Mouse (Mus musculus): Measurements from ENCODE around the gene Galt. TPM values are rescaled to one million over a fixed set of nuclear protein-coding genes. Genes with fewer than 3 reads are reported as not detected.

The Galt gene
- polyA plus RNA-seq, 1 experiment, result 276 TPM

- H3K4me3 ChIP-seq (ENCODE audit: insufficient read depth, low read length), result peak overlapping the region; percentile 85; the same call in 1 of the 2 replicates
These were observed 40.8 kb upstream of the Galt start for GRCm38 (mm10) chr4:41714276-41714675.

DNA sequence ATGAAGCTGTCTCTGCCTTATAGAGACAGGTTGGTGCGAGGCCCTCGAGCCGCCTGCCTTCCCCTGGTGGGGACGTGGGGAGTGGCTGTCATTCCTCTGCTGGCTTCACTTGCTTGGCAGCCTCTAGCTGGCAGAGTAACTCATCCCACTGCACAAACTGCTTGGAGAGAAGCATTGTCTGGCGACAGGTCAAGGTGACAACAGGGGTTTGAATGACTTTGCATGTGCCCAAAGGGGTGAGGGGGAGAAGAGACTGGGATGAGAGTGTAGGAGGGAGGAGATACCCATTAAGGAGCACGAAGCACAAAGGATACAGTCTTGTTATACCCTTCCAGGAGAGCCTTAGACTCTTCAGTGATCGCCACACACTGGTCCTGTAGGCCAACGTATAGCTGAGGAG is 39.9 kb upstream of the Galt start:
- no peak for TF ChIP-seq POLR2A (IDR thresholded peaks at IDR 0.05; ENCODE audit: extremely low read depth, insufficient read depth, low read length)
- TF ChIP-seq CTCF (IDR thresholded peaks at IDR 0.05; ENCODE audit: extremely low read depth, insufficient read depth, low read length), result no peak
- H3K27ac ChIP-seq (ENCODE audit: insufficient read depth, low read length), result no peak overlapping the region

More at GRCm38 (mm10) chr4:41714276-41714675, 40.8 kb upstream of the Galt start:
- Histone ChIP-seq H3K4me1 (ENCODE audit: control insufficient read depth, insufficient read depth, low read length) (peaks cover 4% of the 10 kb centered on the region; the same call in 1 of the 2 replicates), H3K27ac (ENCODE audit: insufficient read depth, low read length) (no peak overlapping the region)
- peak; percentile 83 for TF ChIP-seq CTCF (IDR thresholded peaks at IDR 0.05; ENCODE audit: extremely low read depth, insufficient read depth, low read length)
- TF ChIP-seq POLR2A (IDR thresholded peaks at IDR 0.05; ENCODE audit: extremely low read depth, insufficient read depth, low read length), result peak; percentile 22; the same call in 1 of the 2 replicates

DNA sequence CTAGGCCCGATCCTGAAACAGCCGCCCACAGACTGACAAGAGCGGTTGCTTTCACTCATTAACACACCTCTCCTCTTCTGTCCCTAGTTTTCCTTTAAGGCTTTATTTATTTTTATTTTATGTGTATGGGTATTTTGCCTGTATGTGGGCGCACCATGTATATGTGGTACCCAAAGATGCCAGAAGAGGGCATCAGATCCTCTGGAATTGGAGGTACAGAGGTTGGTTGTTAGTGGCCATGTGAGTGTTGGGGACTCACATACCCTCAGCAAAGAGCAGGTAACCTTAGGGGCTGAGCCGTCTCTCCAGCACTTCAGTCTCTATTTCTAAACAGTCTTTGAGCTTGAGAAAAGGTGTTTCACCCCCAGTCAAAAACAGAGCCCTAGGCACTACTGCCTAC is 39.4 kb upstream of the Galt start:
- no peak overlapping the region for H3K4me3 ChIP-seq (ENCODE audit: insufficient read depth, low read length)
- H3K27ac ChIP-seq (ENCODE audit: insufficient read depth, low read length), result no peak overlapping the region
- TF ChIP-seq CTCF (IDR thresholded peaks at IDR 0.05; ENCODE audit: extremely low read depth, insufficient read depth, low read length) (peak; percentile 51), POLR2A (IDR thresholded peaks at IDR 0.05; ENCODE audit: extremely low read depth, insufficient read depth, low read length) (no peak)
- peaks cover 4% of the 10 kb centered on the region; the same call in 1 of the 2 replicates for H3K4me1 ChIP-seq (ENCODE audit: control insufficient read depth, insufficient read depth, low read length)

More for the DNA sequence above, 39.9 kb upstream of the Galt start:
- Histone ChIP-seq H3K4me3 (ENCODE audit: insufficient read depth, low read length) (no peak overlapping the region), H3K4me1 (ENCODE audit: control insufficient read depth, insufficient read depth, low read length) (peaks cover 4% of the 10 kb centered on the region; the same call in 1 of the 2 replicates)

DNA sequence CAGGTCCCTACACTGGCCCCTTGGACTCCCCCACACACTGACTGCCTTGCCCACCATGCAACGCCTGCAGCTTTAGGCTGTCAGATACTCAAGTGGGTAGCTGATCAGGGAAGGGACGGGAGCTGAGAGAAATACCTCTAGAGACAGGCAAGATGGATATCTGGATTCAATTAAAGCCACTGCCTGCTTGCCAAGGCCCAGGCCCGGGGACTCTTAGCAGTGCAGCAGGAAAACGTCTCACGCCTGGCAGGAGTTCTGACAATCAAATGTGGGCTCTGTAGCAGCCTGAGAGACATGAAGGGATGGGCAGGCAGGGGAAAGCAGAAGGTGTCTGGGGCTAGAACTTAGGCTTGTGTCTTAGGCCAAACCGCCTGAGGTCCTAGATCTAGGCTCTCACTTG is 38.2 kb upstream of the Galt start:
- Histone ChIP-seq H3K27ac (ENCODE audit: insufficient read depth, low read length) (no peak overlapping the region), H3K4me1 (ENCODE audit: control insufficient read depth, insufficient read depth, low read length) (peaks cover 6% of the 10 kb centered on the region; the same call in 1 of the 2 replicates), H3K4me3 (ENCODE audit: insufficient read depth, low read length) (no peak overlapping the region)
- TF ChIP-seq POLR2A (IDR thresholded peaks at IDR 0.05; ENCODE audit: extremely low read depth, insufficient read depth, low read length) (no peak), CTCF (IDR thresholded peaks at IDR 0.05; ENCODE audit: extremely low read depth, insufficient read depth, low read length) (no peak)

GRCm38 (mm10) chr4:41722918-41723351 is 32.1 kb upstream of the Galt start, which contains the start of gene Dctn3:
Gene Dctn3 (minus strand): TSS chr4:41723170.
- no peak within 1 kb of the TSS for H3K27ac ChIP-seq (ENCODE audit: insufficient read depth, low read length)
- peak within 1 kb of the TSS; percentile 86 for H3K4me3 ChIP-seq (ENCODE audit: insufficient read depth, low read length)
- TF ChIP-seq POLR2A (IDR thresholded peaks at IDR 0.05; ENCODE audit: extremely low read depth, insufficient read depth, low read length) (peak; percentile 96), CTCF (IDR thresholded peaks at IDR 0.05; ENCODE audit: extremely low read depth, insufficient read depth, low read length) (no peak)
- peaks cover 5% of the 10 kb centered on the region; the same call in 1 of the 2 replicates for H3K4me1 ChIP-seq (ENCODE audit: control insufficient read depth, insufficient read depth, low read length)

DNA sequence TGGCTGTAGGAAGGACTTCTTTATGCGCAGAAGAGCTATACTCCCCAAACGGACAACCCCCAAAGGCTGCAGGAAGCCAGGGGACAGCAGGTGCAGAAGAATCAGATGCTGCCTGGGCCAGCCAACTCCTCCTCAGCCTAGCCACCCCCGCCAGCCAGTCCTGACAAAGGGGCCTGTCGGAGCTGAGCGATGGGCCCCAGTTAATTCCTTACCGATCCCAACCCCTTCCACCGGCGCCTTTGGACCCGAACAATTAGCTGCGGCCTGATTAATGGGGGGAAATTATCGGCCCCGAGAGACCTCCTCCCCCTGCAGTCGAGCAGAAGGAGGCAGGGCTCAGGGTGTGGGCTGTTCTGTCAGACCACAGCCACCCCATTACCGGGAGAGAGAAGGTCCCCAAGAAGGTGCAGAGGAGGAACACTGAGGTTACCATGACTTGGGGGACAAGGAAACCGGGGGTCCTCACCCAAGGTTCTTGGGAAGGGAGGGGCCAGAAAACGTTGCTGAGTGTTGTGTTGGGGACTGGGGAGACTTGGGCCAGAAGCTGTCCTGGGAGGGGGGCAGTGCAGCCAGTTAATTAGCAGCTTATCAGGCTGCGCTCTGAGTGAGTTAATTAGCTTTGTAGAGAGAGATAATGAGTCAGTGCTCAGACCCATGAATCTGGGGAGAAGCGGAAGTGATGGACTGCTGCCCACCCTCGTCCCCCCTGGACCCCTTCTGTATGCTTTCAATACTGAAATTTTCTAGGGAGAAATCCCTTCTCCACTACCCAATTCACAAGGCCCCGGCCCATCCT is 28.0 kb upstream of the Galt start:
- peaks cover 2% of the 10 kb centered on the region; the same call in 1 of the 2 replicates for H3K4me1 ChIP-seq (ENCODE audit: control insufficient read depth, insufficient read depth, low read length)
- H3K27ac ChIP-seq (ENCODE audit: insufficient read depth, low read length), result no peak overlapping the region
- no peak for TF ChIP-seq POLR2A (IDR thresholded peaks at IDR 0.05; ENCODE audit: extremely low read depth, insufficient read depth, low read length)
- TF ChIP-seq CTCF (IDR thresholded peaks at IDR 0.05; ENCODE audit: extremely low read depth, insufficient read depth, low read length), result no peak
- no peak overlapping the region for H3K4me3 ChIP-seq (ENCODE audit: insufficient read depth, low read length)

- Histone ChIP-seq H3K4me1 (ENCODE audit: control insufficient read depth, insufficient read depth, low read length) (no peaks in the 10 kb centered on the region), H3K4me3 (ENCODE audit: insufficient read depth, low read length) (no peak within 1 kb of the TSS), H3K27ac (ENCODE audit: insufficient read depth, low read length) (no peak within 1 kb of the TSS)
- TF ChIP-seq POLR2A (IDR thresholded peaks at IDR 0.05; ENCODE audit: extremely low read depth, insufficient read depth, low read length) (no peak), CTCF (IDR thresholded peaks at IDR 0.05; ENCODE audit: extremely low read depth, insufficient read depth, low read length) (no peak)
These were observed 23.8 kb upstream of the Galt start, which contains the start of gene Arid3c for GRCm38 (mm10) chr4:41731052-41731765. Gene Arid3c (minus strand): TSS chr4:41731142.

- H3K4me3 ChIP-seq (ENCODE audit: insufficient read depth, low read length), result no peak overlapping the region
- peak; percentile 91 for TF ChIP-seq CTCF (IDR thresholded peaks at IDR 0.05; ENCODE audit: extremely low read depth, insufficient read depth, low read length)
- TF ChIP-seq POLR2A (IDR thresholded peaks at IDR 0.05; ENCODE audit: extremely low read depth, insufficient read depth, low read length), result no peak; the same call in 1 of the 2 replicates
- no peak overlapping the region for H3K27ac ChIP-seq (ENCODE audit: insufficient read depth, low read length)
- peaks cover 1% of the 10 kb centered on the region; the same call in 1 of the 2 replicates for H3K4me1 ChIP-seq (ENCODE audit: control insufficient read depth, insufficient read depth, low read length)
These were observed 17.3 kb upstream of the Galt start for GRCm38 (mm10) chr4:41737602-41738255.

DNA sequence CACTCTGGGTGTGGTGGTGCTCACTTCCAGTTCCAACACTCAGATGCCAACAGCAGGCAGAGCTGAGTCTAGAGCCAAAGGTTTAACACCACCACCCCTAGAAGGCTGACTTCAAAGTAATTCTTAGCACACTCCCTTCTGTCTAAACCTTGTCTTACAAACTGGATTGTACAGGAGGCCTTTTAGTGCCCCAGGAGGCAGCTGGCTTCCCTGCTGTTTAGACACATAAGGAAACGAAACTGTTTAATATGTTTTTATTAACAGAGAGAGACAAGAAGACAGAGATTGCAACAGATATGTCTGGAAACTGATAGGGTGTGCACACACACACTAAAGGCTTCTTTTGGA is 16.8 kb upstream of the Galt start:
- H3K4me3 ChIP-seq (ENCODE audit: insufficient read depth, low read length), result no peak overlapping the region
- H3K27ac ChIP-seq (ENCODE audit: insufficient read depth, low read length), result no peak overlapping the region
- TF ChIP-seq POLR2A (IDR thresholded peaks at IDR 0.05; ENCODE audit: extremely low read depth, insufficient read depth, low read length), result no peak
- TF ChIP-seq CTCF (IDR thresholded peaks at IDR 0.05; ENCODE audit: extremely low read depth, insufficient read depth, low read length), result no peak
- H3K4me1 ChIP-seq (ENCODE audit: control insufficient read depth, insufficient read depth, low read length), result peaks cover 1% of the 10 kb centered on the region; the same call in 1 of the 2 replicates
